Mouse (Mus musculus) kidney, adult 18-20 months (tissue): ENCODE measurements around the gene Wwp2.

Experiments used
- DNase-seq: peaks from one replicate; pipeline ENCODE4 v3.0.0; 2021

Wwp2 gene

GRCm38 (mm10) chr8:107571046-107571445 lies 134.9 kb downstream of the Wwp2 start:
- DNase-seq = no peak

GRCm38 (mm10) chr8:107571486-107572135 lies 135.4 kb downstream of the Wwp2 start:
- peak; percentile 17 for DNase-seq

GRCm38 (mm10) chr8:107572497-107572896 lies 136.3 kb downstream of the Wwp2 start:
- DNase-seq = peak; percentile 71

- DNase-seq = no peak
Observed at GRCm38 (mm10) chr8:107574771-107575170, 138.6 kb downstream of the Wwp2 start.

- DNase-seq = peak; percentile 81
Observed at GRCm38 (mm10) chr8:107576702-107577101, 140.5 kb downstream of the Wwp2 start.

- no peak for DNase-seq
Observed at GRCm38 (mm10) chr8:107577640-107578039, 141.5 kb downstream of the Wwp2 start.

GRCm38 (mm10) chr8:107578132-107578531 lies 142.0 kb downstream of the Wwp2 start:
- no peak for DNase-seq

- DNase-seq = no peak
Observed at GRCm38 (mm10) chr8:107578541-107578940, 142.4 kb downstream of the Wwp2 start.

- DNase-seq = no peak
Observed at GRCm38 (mm10) chr8:107580879-107581278, 144.7 kb downstream of the Wwp2 start.

GRCm38 (mm10) chr8:107581536-107581935 lies 145.4 kb downstream of the Wwp2 start:
- no peak for DNase-seq

- no peak for DNase-seq
Observed at GRCm38 (mm10) chr8:107582136-107582535, 146.0 kb downstream of the Wwp2 start.

GRCm38 (mm10) chr8:107587429-107587994 lies 151.3 kb downstream of the Wwp2 start:
- DNase-seq = no peak

GRCm38 (mm10) chr8:107587995-107588780 lies 152.0 kb downstream of the Wwp2 start, which contains the start of gene Psmd7:
Psmd7 (minus strand) TSS chr8:107588464.
- peak; percentile 95 for DNase-seq

- no peak for DNase-seq
Observed at GRCm38 (mm10) chr8:107593967-107594729, 158.0 kb downstream of the Wwp2 start.

- DNase-seq = no peak
Observed at GRCm38 (mm10) chr8:107594817-107595216, 158.7 kb downstream of the Wwp2 start.

- DNase-seq = no peak
Observed at GRCm38 (mm10) chr8:107597731-107598130, 161.6 kb downstream of the Wwp2 start.

GRCm38 (mm10) chr8:107599691-107600090 lies 163.5 kb downstream of the Wwp2 start:
- no peak for DNase-seq

- peak; percentile 51 for DNase-seq
Observed at GRCm38 (mm10) chr8:107603026-107603425, 166.9 kb downstream of the Wwp2 start.
